Mouse (Mus musculus) embryonic facial prominence, embryonic 10.5 days (tissue): ENCODE results near the gene Kctd6. TPM values are rescaled to one million over a fixed set of nuclear protein-coding genes. Genes with fewer than 3 reads are reported as not detected.

ENCODE experiments used
- DNase-seq: peaks from one replicate; pipeline ENCODE4 v3.0.0-alpha.2; 2017; ENCODE audit warnings: low spot score
- H3K27ac ChIP-seq: fragments of 300-500 bp; sonication (generic); replicated peaks from 2 replicates; pipeline ENCODE4 v1.5.1; 2016; ENCODE audit warnings: mild to moderate bottlenecking
- H3K27me3 ChIP-seq: fragments of 300-500 bp; sonication (generic); replicated peaks from 2 replicates; pipeline ENCODE4 v1.6.1; 2016; ENCODE audit warnings: low read depth, mild to moderate bottlenecking; ENCODE audit not compliant: poor library complexity, severe bottlenecking
- H3K36me3 ChIP-seq: fragments of 300-500 bp; sonication (generic); replicated peaks from 2 replicates; pipeline ENCODE4 v1.6.1; 2016; ENCODE audit warnings: mild to moderate bottlenecking, moderate library complexity
- H3K4me1 ChIP-seq: fragments of 300-500 bp; sonication (generic); 2 replicates; pipeline ENCODE4 v1.6.1; 2016
- H3K4me3 ChIP-seq: fragments of 300-500 bp; sonication (generic); 2 replicates; pipeline ENCODE4 v1.5.1; 2016; ENCODE audit warnings: mild to moderate bottlenecking, moderate library complexity
- H3K9me3 ChIP-seq: fragments of 300-500 bp; sonication (generic); 2 replicates; pipeline ENCODE4 v1.6.1; 2016; ENCODE audit warnings: mild to moderate bottlenecking
- WGBS: fragments of 180-500 bp; shearing (Covaris S2); methylation state at CpG from one replicate; pipeline ENCODE4 v1.1.7; 2016; 5-methylcytosine and 5-hydroxymethylcytosine counted together
- polyA plus RNA-seq: library from polyadenylated mRNA; unstranded; fragments of >200 nt; fragmentation: Nextera tagmentation; extraction: Ambion mirVana; gene quantifications from 2 replicates; pipeline ENCODE4 v1.2.1, GENCODE M21; 2016

The Kctd6 gene
- polyA plus RNA-seq, 1 experiment from 2014 or later: 6.3 TPM

DNA sequence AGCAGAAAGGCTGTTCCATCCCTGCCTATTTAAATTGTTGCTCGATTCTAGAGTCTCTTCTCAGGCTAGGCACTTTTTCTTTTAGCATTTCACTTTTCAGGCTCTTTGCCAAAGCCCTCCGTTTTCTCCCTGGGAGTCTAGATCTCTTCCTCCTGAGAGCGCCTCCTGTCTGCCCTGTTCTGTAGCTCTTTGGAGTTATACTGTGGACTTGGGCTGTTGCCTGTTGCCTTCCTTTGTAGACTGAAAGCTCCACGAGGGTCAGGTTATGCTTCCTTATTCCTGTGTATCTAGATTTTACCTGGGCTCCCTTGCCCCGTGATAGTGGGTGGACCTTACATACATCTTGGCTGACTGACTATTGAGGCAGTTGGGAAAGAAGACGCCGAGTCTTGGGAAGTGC, 4.3 kb downstream of the Kctd6 start:
- 45% methylated on average over 7 of the region's 7 CpGs for WGBS

DNA sequence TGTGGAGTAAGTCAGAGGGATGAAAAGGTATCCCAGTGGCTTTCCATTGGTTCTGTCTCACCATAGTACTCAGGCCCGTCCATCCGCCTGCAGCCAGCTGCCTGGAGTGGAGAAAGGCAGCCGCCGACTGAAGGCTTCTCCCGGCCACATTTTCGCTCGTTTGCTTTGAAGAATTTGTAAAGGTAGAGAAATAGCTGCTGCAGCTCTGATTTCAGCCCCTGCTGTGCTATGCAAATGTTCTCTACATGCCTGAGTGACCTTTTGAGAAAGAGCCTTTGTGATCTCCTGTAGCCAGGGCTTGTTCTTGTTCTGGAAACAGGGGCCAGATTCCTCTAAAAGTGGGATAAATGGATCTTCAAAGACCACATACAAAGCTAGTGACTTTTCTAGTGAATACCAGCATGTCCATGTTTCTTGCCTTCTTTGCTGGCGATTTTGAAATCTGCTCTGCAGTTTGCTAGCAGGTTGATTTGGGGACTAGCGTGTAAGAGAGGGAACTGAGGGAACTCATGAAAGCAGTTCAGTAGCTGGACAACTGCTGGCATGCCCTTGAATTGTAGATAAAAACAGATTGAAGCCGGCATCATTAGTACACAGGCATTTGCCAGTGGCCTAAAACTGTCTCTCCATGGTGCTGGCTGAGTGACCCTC, 4.9 kb downstream of the Kctd6 start:
- Histone ChIP-seq H3K36me3 (peaks cover 13% of the 10 kb centered on the region), H3K4me1 (peaks cover 38% of the 10 kb centered on the region), H3K9me3 (no peaks in the 10 kb centered on the region), H3K27ac (no peak overlapping the region; the same call in 1 of the 2 replicates), H3K4me3 (0 out of 2 replicates have a peak overlapping the region, but pooled peaks have one; percentile 16), H3K27me3 (peaks cover 27% of the 10 kb centered on the region)
- WGBS: 15% methylated on average over 10 of the region's 10 CpGs
- peak; percentile 40 for DNase-seq

More for the DNA sequence above, 4.3 kb downstream of the Kctd6 start:
- Histone ChIP-seq H3K27ac (no peak overlapping the region), H3K4me1 (peaks cover 38% of the 10 kb centered on the region), H3K27me3 (peaks cover 27% of the 10 kb centered on the region), H3K4me3 (no peak overlapping the region), H3K9me3 (no peaks in the 10 kb centered on the region), H3K36me3 (peaks cover 10% of the 10 kb centered on the region)
- no peak for DNase-seq

DNA sequence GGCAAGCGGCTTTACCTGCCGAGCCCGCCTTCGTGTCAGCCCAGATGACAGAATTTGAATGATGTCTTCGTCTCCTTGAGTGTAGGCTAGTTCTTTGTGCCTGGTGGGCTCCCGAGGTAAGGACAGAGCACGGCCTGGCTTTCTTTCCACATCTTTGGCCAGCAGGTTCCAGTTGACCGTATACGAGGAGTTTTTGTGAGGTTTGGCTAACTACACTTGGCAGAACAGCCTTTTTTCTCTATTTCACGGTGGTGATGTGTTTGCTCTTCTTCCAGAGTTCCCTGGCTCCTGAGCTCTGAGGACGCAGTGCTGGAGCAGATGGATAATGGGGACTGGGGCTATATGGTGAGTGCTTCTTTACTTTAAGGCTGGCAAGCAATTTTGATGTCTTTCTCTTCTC, 5.9 kb downstream of the Kctd6 start:
- H3K27me3 ChIP-seq: peaks cover 24% of the 10 kb centered on the region
- 64% methylated on average over 11 of the region's 11 CpGs for WGBS
- H3K4me3 ChIP-seq: no peak overlapping the region
- peaks cover 34% of the 10 kb centered on the region for H3K4me1 ChIP-seq
- H3K36me3 ChIP-seq: peaks cover 13% of the 10 kb centered on the region
- H3K9me3 ChIP-seq: no peaks in the 10 kb centered on the region
- no peak overlapping the region for H3K27ac ChIP-seq
- no peak for DNase-seq

DNA sequence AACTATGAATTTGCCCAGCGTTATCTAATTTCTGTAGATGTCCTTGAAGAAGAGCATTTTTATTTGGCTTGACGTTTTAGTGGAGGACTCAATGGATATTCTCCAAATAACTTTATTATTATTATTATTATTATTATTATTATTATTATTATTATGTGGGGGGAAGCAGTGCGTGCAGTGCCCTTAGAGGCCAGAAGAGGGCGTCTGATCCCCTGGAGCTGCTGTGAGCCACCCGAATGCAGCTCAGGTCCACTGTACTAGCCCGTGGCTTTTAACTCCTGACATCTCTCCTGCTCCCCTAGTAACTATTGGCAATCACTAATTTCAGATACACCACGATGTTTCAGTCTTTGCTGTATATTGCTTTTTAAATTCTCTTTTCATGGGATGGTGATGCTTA, 6.4 kb downstream of the Kctd6 start:
- 57% methylated on average over 7 of the region's 7 CpGs for WGBS
- Histone ChIP-seq H3K27me3 (peaks cover 20% of the 10 kb centered on the region), H3K36me3 (peaks cover 13% of the 10 kb centered on the region), H3K27ac (no peak overlapping the region), H3K4me1 (peaks cover 29% of the 10 kb centered on the region), H3K4me3 (no peak overlapping the region), H3K9me3 (no peaks in the 10 kb centered on the region)
- DNase-seq: no peak

DNA sequence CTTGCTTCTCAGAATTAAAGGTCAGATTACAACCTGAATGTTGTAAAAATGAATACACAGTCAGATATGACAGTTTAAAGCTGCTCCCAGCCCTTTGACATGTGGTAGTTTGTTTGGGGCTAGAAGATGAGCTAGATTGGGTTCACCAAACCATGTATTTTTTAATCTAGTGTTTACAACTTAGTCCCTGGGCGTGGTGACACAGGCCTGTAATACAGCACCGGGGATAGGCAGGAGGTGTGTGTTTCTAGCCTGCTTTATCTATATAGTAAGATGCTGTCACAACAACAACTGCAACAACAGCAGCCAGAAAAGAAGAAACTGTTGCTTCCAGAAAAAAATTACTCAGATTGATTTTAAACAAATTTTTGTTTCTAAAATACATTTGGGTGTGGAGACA, 7.0 kb downstream of the Kctd6 start:
- H3K27ac ChIP-seq: no peak overlapping the region
- WGBS: 91% methylated on average over 2 of the region's 2 CpGs
- no peak for DNase-seq
- peaks cover 23% of the 10 kb centered on the region for H3K4me1 ChIP-seq
- no peaks in the 10 kb centered on the region for H3K9me3 ChIP-seq
- peaks cover 13% of the 10 kb centered on the region for H3K36me3 ChIP-seq
- peaks cover 14% of the 10 kb centered on the region for H3K27me3 ChIP-seq
- no peak overlapping the region for H3K4me3 ChIP-seq

DNA sequence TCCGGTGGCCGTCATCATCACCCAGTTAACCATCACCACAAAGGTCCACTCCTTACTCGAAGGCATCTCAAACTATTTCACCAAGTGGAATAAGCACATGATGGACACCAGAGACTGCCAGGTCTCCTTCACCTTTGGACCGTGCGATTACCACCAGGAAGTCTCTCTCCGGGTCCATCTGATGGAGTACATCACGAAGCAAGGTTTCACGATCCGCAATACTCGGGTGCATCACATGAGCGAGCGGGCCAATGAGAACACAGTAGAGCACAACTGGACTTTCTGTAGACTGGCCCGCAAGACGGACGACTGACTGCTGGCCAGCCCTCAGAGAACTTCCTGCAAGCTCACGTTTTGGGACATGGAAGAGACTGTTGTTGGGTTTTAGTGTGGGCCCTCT, 8.6 kb downstream of the Kctd6 start:
- Histone ChIP-seq H3K4me3 (no peak overlapping the region), H3K4me1 (peaks cover 17% of the 10 kb centered on the region), H3K27me3 (no peaks in the 10 kb centered on the region), H3K36me3 (peaks cover 13% of the 10 kb centered on the region), H3K27ac (no peak overlapping the region), H3K9me3 (no peaks in the 10 kb centered on the region)
- no peak for DNase-seq
- WGBS: 96% methylated on average over 16 of the region's 16 CpGs

DNA sequence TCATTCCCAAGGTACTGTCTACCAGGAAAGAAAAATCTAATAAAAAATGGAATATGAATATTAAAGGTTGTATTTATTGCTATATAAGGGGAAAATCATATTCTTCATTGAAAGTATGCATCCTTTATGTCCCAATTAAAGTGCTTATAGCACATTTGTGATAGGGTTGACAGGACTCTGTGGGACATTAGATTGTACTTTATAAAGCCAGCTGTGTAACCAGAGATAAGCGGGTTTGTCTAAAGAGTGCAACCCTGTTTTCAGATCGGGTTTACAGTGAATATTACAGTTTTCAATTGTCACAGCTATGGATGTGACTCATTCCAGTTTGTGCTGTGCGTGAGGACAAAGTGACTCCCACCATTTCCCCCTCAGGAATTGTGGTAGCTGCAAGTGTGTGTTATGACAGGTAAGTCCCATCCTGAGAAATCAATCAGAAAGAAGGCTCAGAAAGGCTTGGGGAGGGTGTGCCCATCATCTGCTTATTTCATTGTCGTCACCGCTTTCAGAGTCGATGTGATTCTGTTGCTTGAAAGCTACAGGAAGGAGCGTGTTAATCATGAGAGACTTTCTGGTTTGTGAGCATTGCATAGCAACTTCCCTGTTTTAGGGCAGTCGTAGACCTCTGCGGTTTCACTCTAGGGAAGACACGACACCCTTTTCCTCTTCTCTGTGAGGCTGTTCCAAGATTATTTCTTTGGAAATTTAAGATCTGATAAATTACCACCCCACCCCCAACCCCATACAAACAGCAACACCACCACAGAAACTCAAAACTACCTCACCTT, 9.8 kb downstream of the Kctd6 start:
- Histone ChIP-seq H3K4me3 (no peak overlapping the region), H3K27me3 (no peaks in the 10 kb centered on the region), H3K9me3 (no peaks in the 10 kb centered on the region), H3K36me3 (peaks cover 13% of the 10 kb centered on the region), H3K4me1 (peaks cover 9% of the 10 kb centered on the region), H3K27ac (no peak overlapping the region)
- 93% methylated on average over 10 of the region's 10 CpGs for WGBS
- no peak for DNase-seq

DNA sequence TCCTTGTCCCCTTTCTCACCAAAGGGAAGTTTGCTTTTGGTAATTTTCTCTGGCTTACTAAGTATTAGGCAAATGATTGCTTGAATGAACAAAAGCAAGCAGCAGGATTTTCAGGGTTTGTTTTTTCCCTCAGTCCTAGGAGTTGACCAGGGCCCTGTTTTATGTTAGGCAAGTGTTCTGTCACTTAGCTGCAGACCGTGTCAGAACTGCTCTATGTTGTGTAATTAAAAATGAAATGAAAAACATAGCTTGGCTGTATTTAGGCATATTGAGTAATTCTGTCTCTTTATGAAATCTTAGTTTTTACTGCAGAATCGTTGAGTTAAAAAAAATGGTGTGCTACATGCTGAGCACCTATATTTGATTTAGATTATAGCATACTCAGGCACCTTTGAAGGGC, 10.9 kb downstream of the Kctd6 start:
- no peak overlapping the region for H3K4me3 ChIP-seq
- 86% methylated on average over 2 of the region's 2 CpGs for WGBS
- DNase-seq: no peak
- H3K27me3 ChIP-seq: no peaks in the 10 kb centered on the region
- H3K27ac ChIP-seq: no peak overlapping the region
- no peaks in the 10 kb centered on the region for H3K9me3 ChIP-seq
- H3K36me3 ChIP-seq: peaks cover 13% of the 10 kb centered on the region
- 0 out of 2 replicates have a peak, but pooled peaks cover 2% of the 10 kb centered on the region for H3K4me1 ChIP-seq

DNA sequence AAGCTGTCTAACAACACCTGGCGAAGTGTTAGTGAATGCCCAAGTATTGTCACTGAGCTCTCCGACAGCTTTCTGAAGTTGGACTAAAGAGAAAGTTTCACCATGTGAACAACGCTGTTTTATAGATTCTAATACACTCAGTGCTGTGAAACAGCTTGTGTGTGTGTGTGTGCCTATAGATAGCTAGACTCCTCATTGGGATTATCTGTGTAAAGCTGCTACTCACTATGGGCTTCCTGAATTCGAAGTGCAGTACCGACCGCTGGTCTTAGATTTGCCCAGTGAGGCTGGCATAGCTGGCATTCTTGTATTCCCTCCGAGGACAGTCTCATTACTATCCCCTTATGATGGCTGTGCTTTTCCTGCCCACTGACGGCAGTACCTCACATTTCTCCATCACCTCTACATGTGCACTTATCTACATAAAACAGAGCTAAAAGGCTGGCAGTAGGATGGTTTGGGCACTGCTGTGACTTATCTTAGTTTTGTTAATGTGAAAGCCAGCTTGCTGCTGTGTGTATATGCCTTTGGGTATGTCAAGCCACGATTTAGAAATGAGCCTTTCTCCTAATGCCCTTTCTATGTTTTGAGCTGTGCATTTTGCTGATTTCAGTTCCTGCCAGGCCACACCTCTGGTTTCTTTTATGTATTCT, 15.6 kb downstream of the Kctd6 start:
- H3K4me3 ChIP-seq: no peak overlapping the region
- no peaks in the 10 kb centered on the region for H3K36me3 ChIP-seq
- no peaks in the 10 kb centered on the region for H3K27me3 ChIP-seq
- no peaks in the 10 kb centered on the region for H3K9me3 ChIP-seq
- no peak for DNase-seq
- H3K27ac ChIP-seq: no peak overlapping the region
- WGBS: 85% methylated on average over 9 of the region's 9 CpGs
- H3K4me1 ChIP-seq: no peaks in the 10 kb centered on the region

DNA sequence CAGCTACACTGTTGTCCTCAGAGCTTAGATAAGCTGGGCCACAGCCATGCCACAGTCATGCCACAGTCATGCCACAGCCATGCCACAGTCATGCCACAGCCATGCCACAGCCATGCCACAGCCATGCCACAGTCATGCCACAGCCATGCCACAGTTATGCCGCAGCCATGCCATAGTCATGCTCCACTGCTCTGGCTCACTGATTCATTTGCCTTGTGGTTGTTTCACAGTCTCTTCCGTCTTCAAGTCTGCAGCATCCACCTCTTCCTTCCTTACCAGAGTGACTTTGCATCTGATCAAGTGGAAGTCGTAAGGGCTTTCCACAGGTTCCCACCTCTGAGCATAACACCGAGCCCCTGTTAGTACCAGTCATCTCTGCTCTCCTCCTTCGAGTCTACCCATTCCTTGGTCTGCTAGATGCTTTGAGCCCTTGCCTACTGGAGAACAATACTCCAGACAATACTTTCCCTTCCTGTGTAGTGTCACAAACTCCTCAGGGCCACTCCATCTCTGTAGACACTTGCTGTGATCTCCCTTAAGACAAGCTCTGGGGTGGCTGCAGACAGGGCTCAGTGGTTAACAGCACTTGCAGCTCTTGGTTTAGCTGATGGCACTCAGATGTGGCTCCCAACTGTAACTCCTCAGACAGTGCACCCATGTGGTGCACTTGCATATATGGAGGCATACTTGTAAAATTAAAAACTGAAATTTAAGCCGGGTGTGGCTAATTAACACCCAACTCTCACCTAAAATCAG, 18.4 kb downstream of the Kctd6 start:
- no peaks in the 10 kb centered on the region for H3K27me3 ChIP-seq
- DNase-seq: no peak
- 91% methylated on average over 6 of the region's 6 CpGs for WGBS

DNA sequence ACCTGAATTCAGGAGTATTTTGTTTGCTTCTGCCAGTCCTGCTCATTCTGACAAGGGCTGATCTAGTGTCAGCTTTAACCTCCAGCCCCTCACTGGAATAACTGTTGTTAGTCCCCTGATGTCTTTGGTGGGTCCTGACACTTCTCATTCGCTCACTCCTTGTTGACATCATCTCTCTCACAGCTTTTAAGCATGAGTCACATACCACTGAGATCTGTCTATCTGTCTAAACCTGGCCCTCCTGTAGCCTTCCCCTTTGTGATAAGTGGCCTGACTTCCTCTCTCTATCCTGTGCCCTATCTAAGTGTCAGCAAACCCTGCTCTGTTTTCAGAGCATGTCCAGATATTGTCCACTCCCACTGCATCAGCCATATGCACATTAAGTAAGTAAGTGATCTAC, 19.3 kb downstream of the Kctd6 start:
- WGBS: 69% methylated on average over 1 of the region's 1 CpGs
- H3K4me1 ChIP-seq: no peaks in the 10 kb centered on the region
- H3K9me3 ChIP-seq: no peaks in the 10 kb centered on the region
- no peaks in the 10 kb centered on the region for H3K27me3 ChIP-seq
- DNase-seq: no peak
- H3K4me3 ChIP-seq: no peak overlapping the region
- H3K36me3 ChIP-seq: no peaks in the 10 kb centered on the region
- H3K27ac ChIP-seq: no peak overlapping the region

More for the DNA sequence above, 18.4 kb downstream of the Kctd6 start:
- Histone ChIP-seq H3K4me1 (no peaks in the 10 kb centered on the region), H3K4me3 (no peak overlapping the region), H3K9me3 (no peaks in the 10 kb centered on the region), H3K36me3 (no peaks in the 10 kb centered on the region), H3K27ac (no peak overlapping the region)

DNA sequence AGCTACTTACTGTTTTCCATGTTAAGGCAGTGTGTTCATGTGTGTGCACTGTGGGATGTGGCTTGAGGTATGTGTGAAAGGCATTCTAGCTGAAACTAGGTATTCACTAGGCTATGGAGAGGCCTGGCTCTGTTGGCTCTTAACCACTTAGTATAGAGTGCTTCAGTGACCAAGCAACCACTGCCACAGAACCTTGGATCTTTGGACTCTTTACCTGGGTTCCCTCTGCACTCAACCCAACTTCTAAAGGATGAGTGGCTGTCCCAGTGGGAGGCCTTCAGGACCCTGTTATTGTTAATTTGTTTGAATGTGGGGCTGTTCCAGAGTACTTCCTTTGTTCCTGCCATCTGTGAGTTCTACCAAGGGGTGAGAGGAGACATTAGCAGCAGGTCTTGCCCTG, 27.9 kb downstream of the Kctd6 start:
- H3K4me3 ChIP-seq: no peak overlapping the region
- no peak overlapping the region for H3K27ac ChIP-seq
- H3K36me3 ChIP-seq: no peaks in the 10 kb centered on the region
- no peaks in the 10 kb centered on the region for H3K27me3 ChIP-seq
- H3K9me3 ChIP-seq: no peaks in the 10 kb centered on the region
- DNase-seq: no peak
- peaks cover 8% of the 10 kb centered on the region for H3K4me1 ChIP-seq
